Mouse (Mus musculus) MEL (cell line): ENCODE data around the gene Safb.

ENCODE experiments used
- CTCF ChIP-seq, 3 experiments: IDR thresholded peaks in 2 of 3; conservative IDR thresholded peaks in 1 of 3; 2 replicates each; pipeline ENCODE4 v1.5.1; 2011 to 2012; ENCODE audit warnings: low read length in 3 of 3, low read depth in 2 of 3, mild to moderate bottlenecking in 2 of 3, improper control_type of control experiment in 1 of 3, inconsistent platforms in 1 of 3, mixed read lengths in 1 of 3, moderate library complexity in 1 of 3; ENCODE audit not compliant: control insufficient read depth in 1 of 3, insufficient read depth in 1 of 3, poor library complexity in 1 of 3, severe bottlenecking in 1 of 3
- ETS1 ChIP-seq: IDR thresholded peaks from 2 replicates; pipeline ENCODE4 v1.6.1; 2012; ENCODE audit warnings: low read depth, mild to moderate bottlenecking, inconsistent platforms, low read length, improper control_type of control experiment, moderate library complexity
- GATA1 ChIP-seq: IDR thresholded peaks from 2 replicates; pipeline ENCODE4 v1.6.1; 2011; ENCODE audit warnings: low read depth, low read length, improper control_type of control experiment
- MAFK ChIP-seq: IDR thresholded peaks from 2 replicates; pipeline ENCODE4 v1.6.1; 2011; ENCODE audit warnings: low read depth, mild to moderate bottlenecking, low read length, improper control_type of control experiment, borderline replicate concordance
- MAZ ChIP-seq: IDR thresholded peaks from 2 replicates; pipeline ENCODE4 v1.6.1; 2012; ENCODE audit warnings: low read depth, mild to moderate bottlenecking, inconsistent platforms, low read length, improper control_type of control experiment
- NRF1 ChIP-seq: IDR thresholded peaks from 2 replicates; pipeline ENCODE4 v1.6.1; 2014; ENCODE audit warnings: low read depth, mild to moderate bottlenecking, inconsistent platforms, low read length, improper control_type of control experiment, moderate library complexity; ENCODE audit not compliant: poor library complexity, insufficient read depth, severe bottlenecking
- POLR2A ChIP-seq, 2 experiments: IDR thresholded peaks; 2 replicates each; pipeline ENCODE4 v1.6.1; 2011 to 2012; ENCODE audit warnings: low read length in 2 of 2, mild to moderate bottlenecking in 2 of 2, control low read depth in 1 of 2, improper control_type of control experiment in 1 of 2, low read depth in 1 of 2, moderate library complexity in 1 of 2; ENCODE audit not compliant: control insufficient read depth in 1 of 2, insufficient read depth in 1 of 2, poor library complexity in 1 of 2
- POLR2AphosphoS5 ChIP-seq: IDR thresholded peaks from 2 replicates; pipeline ENCODE4 v1.6.1; 2012; ENCODE audit warnings: low read depth, borderline replicate concordance, mild to moderate bottlenecking, inconsistent platforms, low read length, moderate library complexity, mixed read lengths
- SIN3A ChIP-seq: IDR thresholded peaks from 2 replicates; pipeline ENCODE4 v1.6.1; 2012; ENCODE audit warnings: low read length, improper control_type of control experiment, inconsistent platforms
- TCF12 ChIP-seq: IDR thresholded peaks from 2 replicates; pipeline ENCODE4 v1.6.1; 2014; ENCODE audit warnings: low read depth, mild to moderate bottlenecking, inconsistent platforms, low read length, improper control_type of control experiment, moderate library complexity
- USF1 ChIP-seq: IDR thresholded peaks from 2 replicates; pipeline ENCODE4 v1.6.1; 2014; ENCODE audit warnings: low read depth, mild to moderate bottlenecking, inconsistent platforms, low read length, improper control_type of control experiment, moderate library complexity
- ZKSCAN1 ChIP-seq: IDR thresholded peaks from 2 replicates; pipeline ENCODE4 v1.6.1; 2012; ENCODE audit warnings: low read depth, mild to moderate bottlenecking, inconsistent platforms, low read length, improper control_type of control experiment, moderate library complexity
- ZNF384 ChIP-seq: IDR thresholded peaks from 2 replicates; pipeline ENCODE4 v1.6.1; 2012; ENCODE audit warnings: low read depth, mild to moderate bottlenecking, inconsistent platforms, low read length, improper control_type of control experiment

DNA sequence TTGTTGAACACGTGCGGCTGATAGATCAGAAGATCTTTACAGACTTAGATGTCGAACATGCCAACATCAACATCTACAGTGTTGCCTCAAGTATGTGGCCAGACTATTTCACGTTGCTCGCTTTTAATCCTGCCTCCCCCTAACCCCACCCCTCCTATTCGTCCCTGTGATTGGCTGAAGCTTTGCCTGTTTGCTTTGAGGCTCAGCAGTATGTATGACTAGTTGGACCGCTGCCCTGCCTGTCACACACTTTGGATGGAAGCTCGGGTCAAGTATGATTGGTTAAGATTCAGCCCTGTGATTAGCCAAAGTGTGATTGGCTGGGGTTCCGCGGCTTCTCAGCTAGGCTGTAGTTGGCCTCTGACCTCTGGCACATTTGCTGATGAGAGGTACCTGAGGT is 67.2 kb downstream of the Safb start:
- TF ChIP-seq POLR2A (IDR thresholded peaks at IDR 0.05; ENCODE audit: control insufficient read depth in 1 of 2, insufficient read depth in 1 of 2, low read depth in 1 of 2, low read length in 2 of 2, poor library complexity in 1 of 2) (no peak), CTCF (IDR thresholded peaks at IDR 0.05 in 2 of 3, conservative IDR thresholded peaks at IDR 0.05 in 1 of 3; ENCODE audit: control insufficient read depth in 1 of 3, insufficient read depth in 1 of 3, low read depth in 2 of 3, low read length in 3 of 3, poor library complexity in 1 of 3, severe bottlenecking in 1 of 3) (no peak), MAZ (no peak), SIN3A (no peak), NRF1 (no peak), USF1 (no peak), ETS1 (no peak), ZKSCAN1 (no peak), MAFK (no peak), POLR2AphosphoS5 (no peak), ZNF384 (no peak), GATA1 (no peak), TCF12 (no peak)
